Mouse (Mus musculus) erythroblast, adult 5-6 weeks (primary cell): ENCODE measurements around the gene Duxf3. TPM values are rescaled to one million over a fixed set of nuclear protein-coding genes. Genes with fewer than 3 reads are reported as not detected.
"Not testable (repeated sequence)": the region's sequence is repeated elsewhere in the genome, so short reads cannot be mapped to it uniquely, and the experiment has no call there.

Source experiments
- ATAC-seq: replicated peaks from 2 replicates; pipeline ENCODE4 v1.8.0; 2016; ENCODE audit warnings: moderate number of reproducible peaks, mild to moderate bottlenecking, moderate TSS enrichment, inconsistent platforms; ENCODE audit not compliant: poor library complexity, low FRiP score, severe bottlenecking
- total RNA-seq, 2 experiments: library from RNA; stranded (forward) in 1 of 2; stranded (reverse) in 1 of 2; fragments of 150-400 nt in 1 of 2; fragments of 200-764, 138-1000 nt in 1 of 2; gene quantifications; 2 replicates each; pipeline versions ENCODE4 v1.2.3 to v1.2.4; 2015 to 2017; ENCODE audit warnings: low replicate concordance in 2 of 2

The Duxf3 gene
- total RNA-seq (2015; ENCODE audit: low replicate concordance) (not detected in 2 replicates), total RNA-seq (2017; ENCODE audit: low replicate concordance) (not detected in 2 replicates)

GRCm38 (mm10) chr10:58232641-58232969 is at the start of gene Duxf3:
Duxf3 (minus strand) TSS chr10:58232675.
- peak; percentile 38 for ATAC-seq

GRCm38 (mm10) chr10:58282238-58282637 is 49.8 kb upstream of the Duxf3 start:
- no peak for ATAC-seq

GRCm38 (mm10) chr10:58258466-58258865 is 26.0 kb upstream of the Duxf3 start:
- ATAC-seq: no peak

GRCm38 (mm10) chr10:58255954-58256353 is 23.5 kb upstream of the Duxf3 start:
- ATAC-seq: no peak

GRCm38 (mm10) chr10:58255213-58255892 is 22.9 kb upstream of the Duxf3 start, which contains the start of gene Gcc2:
Gcc2 (plus strand) TSS chr10:58255497.
- ATAC-seq: peak; percentile 100

- no peak for ATAC-seq
These were observed 22.2 kb upstream of the Duxf3 start for GRCm38 (mm10) chr10:58254635-58255175.

- ATAC-seq: no peak
These were observed 17.1 kb upstream of the Duxf3 start for GRCm38 (mm10) chr10:58249535-58249934.

- ATAC-seq: peak; percentile 74
These were observed 6.7 kb upstream of the Duxf3 start for GRCm38 (mm10) chr10:58238984-58239740.

- no peak for ATAC-seq
These were observed 4.1 kb upstream of the Duxf3 start, which contains the start of gene Gm4981 for GRCm38 (mm10) chr10:58236613-58237012. Gm4981 (minus strand) TSS chr10:58236701.

- not testable (repeated sequence) for ATAC-seq
These were observed 2.5 kb upstream of the Duxf3 start for GRCm38 (mm10) chr10:58234985-58235384.

- not testable (repeated sequence) for ATAC-seq
These were observed 1.3 kb upstream of the Duxf3 start for GRCm38 (mm10) chr10:58233740-58234121.

- ATAC-seq: peak; percentile 26; the same call in 1 of the 2 replicates
These were observed 722 bp upstream of the Duxf3 start for GRCm38 (mm10) chr10:58233054-58233739.

- ATAC-seq: peak; percentile 62
These were observed 465 bp downstream of the Duxf3 start for GRCm38 (mm10) chr10:58231779-58232640.

- not testable (repeated sequence) for ATAC-seq
These were observed 1.4 kb downstream of the Duxf3 start for GRCm38 (mm10) chr10:58231088-58231487.

GRCm38 (mm10) chr10:58230021-58230420 is 2.5 kb downstream of the Duxf3 start:
- ATAC-seq: not testable (repeated sequence)

- not testable (repeated sequence) for ATAC-seq
These were observed 4.7 kb downstream of the Duxf3 start for GRCm38 (mm10) chr10:58227798-58228197.

GRCm38 (mm10) chr10:58226357-58226756 is 6.1 kb downstream of the Duxf3 start:
- ATAC-seq: not testable (repeated sequence)

- ATAC-seq: not testable (repeated sequence)
These were observed 7.4 kb downstream of the Duxf3 start, which contains the start of gene AW822073 for GRCm38 (mm10) chr10:58224827-58225785. AW822073 (minus strand) TSS chr10:58224930.
